Mouse (Mus musculus) liver, adult 2 months (tissue): ENCODE measurements around the gene Gm5127. TPM values are rescaled to one million over a fixed set of nuclear protein-coding genes. Genes with fewer than 3 reads are reported as not detected.

Experiments used
- DNase-seq: peaks from one replicate; pipeline ENCODE4 v3.0.0-alpha.2; 2011; ENCODE audit warnings: low read depth, low spot score; ENCODE audit errors: extremely low read depth
- H3K27ac ChIP-seq: fragments of 200-500 bp; replicated peaks from 2 replicates; pipeline ENCODE4 v1.5.1; 2012; ENCODE audit warnings: low read depth, mild to moderate bottlenecking, control low read depth, inconsistent platforms, low read length; ENCODE audit not compliant: insufficient read depth
- H3K27me3 ChIP-seq: fragments of 200-500 bp; 2 replicates; pipeline ENCODE4 v1.6.1; 2012; ENCODE audit warnings: mild to moderate bottlenecking, moderate library complexity, low read length, inconsistent platforms; ENCODE audit not compliant: control insufficient read depth, insufficient read depth
- H3K36me3 ChIP-seq: fragments of 200-500 bp; 2 replicates; pipeline ENCODE4 v1.6.1; 2012; ENCODE audit warnings: low read length, inconsistent platforms; ENCODE audit not compliant: control insufficient read depth, insufficient read depth
- H3K4me1 ChIP-seq: fragments of 200-500 bp; 2 replicates; pipeline ENCODE4 v1.6.1; 2011; ENCODE audit warnings: low read length; ENCODE audit not compliant: control insufficient read depth, insufficient read depth
- H3K4me3 ChIP-seq: fragments of 200-500 bp; 2 replicates; pipeline ENCODE4 v1.5.1; 2011; ENCODE audit warnings: low read depth, mild to moderate bottlenecking, control low read depth, low read length, moderate library complexity; ENCODE audit not compliant: insufficient read depth
- H3K79me2 ChIP-seq: fragments of 200-500 bp; 2 replicates; pipeline ENCODE4 v1.6.1; 2012; ENCODE audit warnings: inconsistent platforms, mild to moderate bottlenecking, low read length, moderate library complexity; ENCODE audit not compliant: control insufficient read depth, insufficient read depth
- H3K9ac ChIP-seq: fragments of 200-500 bp; 2 replicates; pipeline ENCODE4 v1.6.1; 2012; ENCODE audit warnings: low read depth, mild to moderate bottlenecking, control low read depth, inconsistent platforms, low read length
- CTCF ChIP-seq: fragments of 200-500 bp; IDR thresholded peaks from 2 replicates; pipeline ENCODE4 v1.5.1; 2011; ENCODE audit warnings: low read depth, low read length, control low read depth
- POLR2A ChIP-seq: fragments of 200-500 bp; IDR thresholded peaks from 2 replicates; pipeline ENCODE4 v1.6.1; 2011; ENCODE audit warnings: low read length, control low read depth; ENCODE audit not compliant: insufficient read depth; ENCODE audit errors: extremely low read depth
- WGBS: fragments of 180-500 bp; shearing (Covaris S2); methylation state at CpG from one replicate; pipeline ENCODE4 v1.1.7; 2018; 5-methylcytosine and 5-hydroxymethylcytosine counted together
- polyA plus RNA-seq: library from polyadenylated mRNA; depleted of rRNA; stranded (reverse); fragments of >200 nt; gene quantifications from 2 replicates; pipeline ENCODE4 v1.2.3, GENCODE M21; 2012
- total RNA-seq: library from RNA; depleted of rRNA; stranded (reverse); fragments of >200 nt; gene quantifications from 2 replicates; pipeline ENCODE4 v1.2.3, GENCODE M21; 2014

Gene Gm5127
- total and polyA plus RNA-seq, 2 experiments, result not detected

DNA sequence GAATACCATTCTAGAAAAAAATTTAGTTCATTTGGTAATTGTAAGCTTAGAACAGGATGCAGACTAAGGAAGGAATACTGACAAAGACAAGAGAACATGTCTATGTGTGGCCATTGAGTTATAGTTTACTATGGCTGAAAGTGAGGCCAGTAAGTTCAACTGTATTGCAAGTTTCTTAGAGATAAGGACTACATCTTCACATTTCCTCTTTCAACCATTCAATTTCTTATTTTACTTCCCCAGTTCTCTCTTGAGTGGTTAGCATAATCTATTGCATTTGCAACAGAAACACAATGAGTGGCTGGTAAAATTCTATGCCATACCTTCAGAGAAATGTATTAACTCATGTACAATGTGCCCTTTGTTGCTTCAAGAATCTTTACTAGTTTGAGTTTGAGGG is 10.9 kb downstream of the Gm5127 start:
- Histone ChIP-seq H3K4me1 (no peaks in the 10 kb centered on the region), H3K36me3 (no peaks in the 10 kb centered on the region), H3K9ac (no peak overlapping the region), H3K4me3 (no peak overlapping the region), H3K27ac (no peak overlapping the region), H3K79me2 (no peaks in the 10 kb centered on the region), H3K27me3 (no peaks in the 10 kb centered on the region)
- TF ChIP-seq POLR2A (no peak), CTCF (no peak)
- DNase-seq, result no peak

DNA sequence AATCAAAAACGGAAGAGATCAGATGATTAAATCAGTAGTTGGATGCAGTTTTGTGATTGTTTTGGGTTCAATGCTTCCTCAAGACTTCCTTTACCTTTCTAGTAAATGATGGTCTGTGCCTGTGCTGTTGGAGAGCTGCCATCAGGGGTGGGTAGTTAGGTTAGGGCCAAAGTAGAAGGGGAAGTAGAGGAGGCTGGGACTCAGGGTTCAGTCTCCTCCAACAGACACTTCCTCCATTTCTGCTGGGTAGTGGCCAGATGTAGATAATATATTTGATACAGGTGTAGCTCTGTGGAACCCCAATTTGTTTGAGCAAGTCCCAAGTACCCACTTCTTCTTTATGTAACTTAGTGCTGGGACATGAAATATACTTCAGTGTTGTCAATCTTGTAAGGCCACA is 12.9 kb downstream of the Gm5127 start:
- Histone ChIP-seq H3K4me1 (no peaks in the 10 kb centered on the region), H3K36me3 (no peaks in the 10 kb centered on the region), H3K27me3 (no peaks in the 10 kb centered on the region), H3K9ac (no peak overlapping the region), H3K27ac (no peak overlapping the region), H3K79me2 (no peaks in the 10 kb centered on the region), H3K4me3 (no peak overlapping the region)
- no peak for DNase-seq
- WGBS, result 62% methylated on average over 1 of the region's 1 CpGs
- no peak for TF ChIP-seq POLR2A
- TF ChIP-seq CTCF, result no peak

DNA sequence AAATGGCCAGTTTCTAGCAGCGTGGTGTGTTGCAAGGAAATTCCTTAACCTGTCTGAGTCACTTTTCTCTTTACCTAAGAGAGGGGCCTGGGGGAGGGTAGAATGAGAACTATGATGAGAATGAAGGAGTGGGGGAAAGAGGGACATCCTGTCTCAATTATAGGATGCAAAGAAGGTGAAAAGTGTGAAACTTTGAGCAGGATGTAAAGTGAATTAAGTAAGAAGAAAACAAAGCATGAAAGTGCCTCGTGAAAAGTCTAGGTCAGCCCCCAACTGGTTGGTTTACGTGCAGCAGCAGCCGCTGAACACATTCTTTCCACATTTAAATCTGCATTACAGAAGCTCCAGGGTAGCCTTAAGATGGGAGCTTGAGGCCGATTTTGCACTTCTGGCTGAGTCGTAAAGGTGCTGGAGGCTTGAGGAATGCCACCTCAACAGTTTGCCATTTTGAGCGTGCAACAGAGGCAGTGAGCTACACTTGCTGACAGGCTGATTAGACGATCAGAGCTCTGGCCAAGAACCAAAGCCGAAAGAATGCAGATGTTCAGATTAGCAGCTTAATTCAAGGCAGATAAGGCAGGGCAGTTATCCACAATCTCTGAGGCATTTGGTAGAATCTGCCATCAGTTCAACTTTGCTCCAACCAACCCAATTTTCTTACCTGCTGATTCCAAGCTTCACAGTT is 19.7 kb downstream of the Gm5127 start:
- peak overlapping the region; percentile 40 for H3K4me3 ChIP-seq
- no peak overlapping the region for H3K9ac ChIP-seq
- H3K27me3 ChIP-seq, result no peaks in the 10 kb centered on the region
- no peaks in the 10 kb centered on the region for H3K36me3 ChIP-seq
- no peaks in the 10 kb centered on the region for H3K4me1 ChIP-seq
- WGBS, result 9% methylated on average over 9 of the region's 9 CpGs
- no peaks in the 10 kb centered on the region for H3K79me2 ChIP-seq
- DNase-seq, result no peak
- no peak for TF ChIP-seq POLR2A
- TF ChIP-seq CTCF, result no peak
- no peak overlapping the region for H3K27ac ChIP-seq

GRCm38 (mm10) chrX:106603386-106603785 is 20.4 kb downstream of the Gm5127 start, which contains the start of gene Cysltr1:
Gene Cysltr1 (minus strand): TSS chrX:106603679.
- H3K4me3 ChIP-seq, result peak within 1 kb of the TSS; percentile 40
- no peak within 1 kb of the TSS for H3K27ac ChIP-seq

GRCm38 (mm10) chrX:106622512-106622911 is 39.5 kb downstream of the Gm5127 start:
- Histone ChIP-seq H3K4me3 (no peak overlapping the region), H3K9ac (no peak overlapping the region), H3K36me3 (no peaks in the 10 kb centered on the region), H3K27me3 (no peaks in the 10 kb centered on the region), H3K27ac (no peak overlapping the region), H3K79me2 (no peaks in the 10 kb centered on the region), H3K4me1 (no peaks in the 10 kb centered on the region)
- DNase-seq, result no peak
- TF ChIP-seq CTCF (no peak), POLR2A (no peak)
- 72% methylated on average over 1 of the region's 1 CpGs for WGBS

More at GRCm38 (mm10) chrX:106603386-106603785, 20.4 kb downstream of the Gm5127 start, which contains the start of gene Cysltr1:
- no peak within 1 kb of the TSS for H3K9ac ChIP-seq
- no peak for TF ChIP-seq POLR2A
- no peak for TF ChIP-seq CTCF
- H3K36me3 ChIP-seq, result no peaks in the 10 kb centered on the region
- peak; percentile 32 for DNase-seq
- no peaks in the 10 kb centered on the region for H3K4me1 ChIP-seq
- H3K79me2 ChIP-seq, result no peaks in the 10 kb centered on the region
- no peaks in the 10 kb centered on the region for H3K27me3 ChIP-seq
- WGBS, result 15% methylated on average over 6 of the region's 6 CpGs

DNA sequence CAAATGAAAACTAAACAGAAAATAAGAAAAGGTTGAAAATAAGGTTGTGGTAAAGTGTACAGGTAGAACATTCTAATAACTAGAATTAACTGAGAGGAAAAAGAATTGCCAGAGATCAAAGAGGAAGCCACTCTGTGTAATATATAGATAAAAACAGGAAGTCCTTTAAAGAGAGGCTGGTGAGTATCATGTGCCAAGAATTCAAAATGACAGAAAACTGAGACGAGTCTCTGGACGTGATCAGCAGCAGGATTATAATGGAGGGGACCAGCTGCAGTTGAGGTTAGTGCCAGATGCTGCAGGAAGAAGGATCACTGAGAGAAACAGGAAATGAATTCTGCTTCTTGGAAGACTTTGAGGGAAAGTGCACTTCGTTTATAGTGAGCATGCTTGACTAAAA is 40.7 kb downstream of the Gm5127 start:
- Histone ChIP-seq H3K4me1 (no peaks in the 10 kb centered on the region), H3K4me3 (no peak overlapping the region), H3K27me3 (no peaks in the 10 kb centered on the region), H3K9ac (no peak overlapping the region), H3K79me2 (no peaks in the 10 kb centered on the region), H3K27ac (no peak overlapping the region), H3K36me3 (no peaks in the 10 kb centered on the region)
- TF ChIP-seq POLR2A (no peak), CTCF (no peak)
- WGBS, result 62% methylated on average over 3 of the region's 3 CpGs
- no peak for DNase-seq
